Mouse (Mus musculus): Measurements from ENCODE around the gene Serpina3f.

Serpina3f gene

DNA sequence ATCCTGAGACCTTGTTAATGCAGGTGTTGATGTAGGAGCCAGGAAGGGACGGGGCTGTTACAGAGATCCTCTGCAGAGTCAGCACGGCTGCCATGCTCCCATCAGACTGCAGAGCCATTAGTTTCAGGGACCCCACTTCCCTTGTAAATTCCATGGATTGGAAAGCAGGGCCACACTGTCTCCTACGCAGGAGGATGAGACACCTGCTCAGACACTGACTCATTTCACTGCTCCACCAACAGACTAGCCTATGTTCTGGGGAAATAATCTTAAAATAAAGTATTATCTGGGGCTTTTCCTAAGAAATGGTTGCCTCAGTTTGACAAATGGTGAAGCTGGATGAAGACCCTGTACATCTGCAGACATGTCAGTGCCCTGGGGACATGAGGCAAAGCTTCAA lies 33.9 kb downstream of the Serpina3f start:
- DNase-seq (ENCODE audit: low read depth, low spot score), result no peak

DNA sequence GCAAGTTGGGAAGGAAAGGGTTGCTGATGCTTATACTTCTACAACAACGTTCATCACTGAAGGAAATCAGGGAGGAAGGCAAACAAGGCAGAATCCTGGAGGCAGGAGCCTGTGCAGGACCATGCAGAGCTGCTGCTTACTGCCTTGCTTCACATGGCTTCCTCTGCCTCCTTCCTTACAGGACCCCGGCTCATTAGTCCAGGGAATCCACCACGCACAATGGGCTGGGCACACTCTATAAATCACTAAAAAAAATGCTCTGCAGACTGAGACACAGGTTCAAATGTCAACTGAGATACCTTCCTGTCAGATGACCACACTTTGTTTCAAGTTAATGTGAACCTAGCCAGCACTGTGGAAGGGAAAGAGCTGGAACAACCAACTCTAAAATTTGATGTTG lies 46.7 kb downstream of the Serpina3f start:
- DNase-seq (ENCODE audit: low read depth, low spot score), result no peak

DNA sequence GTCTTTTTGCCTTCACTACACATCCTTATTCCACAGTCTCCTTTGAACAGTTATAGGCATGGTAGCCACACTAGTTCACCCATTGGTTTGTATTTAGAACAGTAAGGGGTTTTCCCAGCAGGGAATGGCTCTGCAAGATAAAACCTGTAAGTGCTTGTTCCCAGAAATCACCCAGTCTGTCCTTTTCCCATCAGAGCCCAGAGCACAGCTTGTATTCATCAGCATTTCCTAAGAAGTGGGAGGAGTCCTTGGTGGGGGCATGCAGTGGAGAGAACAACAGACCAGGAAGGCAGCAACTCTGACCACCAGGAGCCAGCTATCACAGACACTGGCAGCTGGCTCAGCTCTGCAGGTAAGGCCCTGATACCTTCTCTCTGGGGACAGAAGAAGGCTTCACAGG lies 48.5 kb downstream of the Serpina3f start, which contains the start of gene Serpina3i:
Gene Serpina3i, plus strand, starts transcription at position 260 of the 400 bp plus-strand sequence.
- peak; percentile 29 for DNase-seq (ENCODE audit: low read depth, low spot score)

DNA sequence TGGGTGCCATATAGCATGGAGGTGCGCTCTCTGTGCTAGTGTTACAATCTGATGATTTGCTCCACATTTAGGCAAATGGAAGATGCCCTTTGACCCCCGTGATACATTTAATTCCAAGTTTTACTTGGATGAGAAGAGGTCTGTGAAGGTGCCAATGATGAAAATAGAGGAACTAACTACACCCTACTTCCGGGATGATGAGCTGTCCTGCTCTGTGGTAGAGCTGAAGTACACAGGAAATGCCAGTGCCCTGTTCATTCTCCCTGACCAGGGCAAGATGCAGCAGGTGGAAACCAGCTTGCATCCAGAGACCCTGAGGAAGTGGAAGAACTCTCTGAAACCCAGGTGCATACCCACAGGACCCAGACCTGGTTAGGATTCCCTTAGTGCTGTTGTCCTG lies 52.0 kb downstream of the Serpina3f start:
- DNase-seq (ENCODE audit: low read depth, low spot score), result no peak

All from 3T3-L1 (cell line).